Mouse (Mus musculus) kidney, postnatal 0 days (tissue): ENCODE data around the gene Smc6. TPM values are rescaled to one million over a fixed set of nuclear protein-coding genes. Genes with fewer than 3 reads are reported as not detected.
A peak's percentile ranks its signal among the peaks of the same experiment; 100 is the strongest.

Experiments
- ATAC-seq: fragments of 200-750 bp; cut with Nextera tagmentation; replicated peaks from 2 replicates; pipeline ENCODE4 v1.8.0; 2017; ENCODE audit warnings: low read depth, moderate number of reproducible peaks, moderate TSS enrichment, moderate library complexity; ENCODE audit not compliant: low FRiP score
- DNase-seq: peaks from one replicate; pipeline ENCODE4 v3.0.0-alpha.2; 2016; ENCODE audit warnings: low spot score
- H3K27ac ChIP-seq: fragments of 300-500 bp; sonication (generic); 2 replicates; pipeline ENCODE4 v1.5.1; 2014; ENCODE audit warnings: mild to moderate bottlenecking
- H3K27me3 ChIP-seq: fragments of 300-500 bp; sonication (generic); 2 replicates; pipeline ENCODE4 v1.6.1; 2014; ENCODE audit warnings: low read length, mixed read lengths; ENCODE audit not compliant: insufficient read depth
- H3K36me3 ChIP-seq: fragments of 300-500 bp; sonication (generic); 2 replicates; pipeline ENCODE4 v1.6.1; 2014; ENCODE audit warnings: low read length, mixed read lengths; ENCODE audit not compliant: insufficient read depth
- H3K4me1 ChIP-seq: fragments of 300-500 bp; sonication (generic); replicated peaks from 2 replicates; pipeline ENCODE4 v1.6.1; 2014; ENCODE audit warnings: antibody characterized with exemption, low read length, mixed read lengths; ENCODE audit not compliant: insufficient read depth
- H3K4me2 ChIP-seq: fragments of 300-500 bp; sonication (generic); 2 replicates; pipeline ENCODE4 v1.6.1; 2014; ENCODE audit warnings: mild to moderate bottlenecking, low read length, moderate library complexity, mixed read lengths
- H3K4me3 ChIP-seq: fragments of 300-500 bp; sonication (generic); replicated peaks from 2 replicates; pipeline ENCODE4 v1.5.1; 2014; ENCODE audit warnings: low read depth, low read length
- H3K9ac ChIP-seq: fragments of 300-500 bp; sonication (generic); 2 replicates; pipeline ENCODE4 v1.6.1; 2014; ENCODE audit warnings: low read depth, low read length
- H3K9me3 ChIP-seq: fragments of 300-500 bp; sonication (generic); replicated peaks from 2 replicates; pipeline ENCODE4 v1.6.1; 2016; ENCODE audit warnings: low read length, inconsistent platforms, mixed read lengths
- CTCF ChIP-seq: IDR thresholded peaks from 2 replicates; pipeline ENCODE4 v1.5.1; 2016; ENCODE audit warnings: antibody characterized with exemption, low read depth, mild to moderate bottlenecking, moderate library complexity
- WGBS: fragments of 180-500 bp; shearing (Covaris S2); extraction: QIAGEN DNeasy Blood & Tissue Kit; methylation state at CpG from one replicate; pipeline ENCODE4 v1.1.7; 2014; 5-methylcytosine and 5-hydroxymethylcytosine counted together
- polyA plus RNA-seq: library from polyadenylated mRNA; unstranded; fragments of >200 nt; fragmentation: Nextera tagmentation; extraction: Ambion mirVana; gene quantifications from 2 replicates; pipeline ENCODE4 v1.2.1, GENCODE M21; 2015

Smc6 gene
- polyA plus RNA-seq, 1 experiment from 2014 or later = 126 TPM

- Histone ChIP-seq H3K36me3 (peaks cover 33% of the 10 kb centered on the region; the same call in 1 of the 2 replicates), H3K9ac (no peak overlapping the region), H3K9me3 (no peaks in the 10 kb centered on the region), H3K4me3 (no peak overlapping the region), H3K27me3 (no peaks in the 10 kb centered on the region), H3K4me1 (no peaks in the 10 kb centered on the region), H3K4me2 (no peak overlapping the region), H3K27ac (no peak overlapping the region)
- WGBS = 85% methylated on average over 8 of the region's 8 CpGs
- TF ChIP-seq CTCF = no peak
- no peak for ATAC-seq
- no peak for DNase-seq
Observed at GRCm38 (mm10) chr12:11306753-11307645, 41.3 kb downstream of the Smc6 start.

- WGBS = 96% methylated on average over 2 of the region's 2 CpGs
- DNase-seq = no peak
- Histone ChIP-seq H3K9me3 (no peaks in the 10 kb centered on the region), H3K27me3 (no peaks in the 10 kb centered on the region), H3K4me3 (no peak overlapping the region), H3K27ac (no peak overlapping the region), H3K4me1 (no peaks in the 10 kb centered on the region), H3K36me3 (peaks cover 38% of the 10 kb centered on the region), H3K4me2 (no peak overlapping the region), H3K9ac (no peak overlapping the region)
- TF ChIP-seq CTCF = no peak
- ATAC-seq = no peak
Observed at GRCm38 (mm10) chr12:11311106-11311505, 45.4 kb downstream of the Smc6 start.

- peak; percentile 52 for TF ChIP-seq CTCF
- DNase-seq (peak; percentile 58), ATAC-seq (no peak)
- H3K36me3 ChIP-seq = peaks cover 29% of the 10 kb centered on the region
- no peaks in the 10 kb centered on the region for H3K27me3 ChIP-seq
- H3K4me3 ChIP-seq = no peak overlapping the region
- H3K9ac ChIP-seq = no peak overlapping the region
- no peaks in the 10 kb centered on the region for H3K4me1 ChIP-seq
- H3K27ac ChIP-seq = no peak overlapping the region
- no peaks in the 10 kb centered on the region for H3K9me3 ChIP-seq
- H3K4me2 ChIP-seq = no peak overlapping the region
- WGBS = 53% methylated on average over 1 of the region's 1 CpGs
Observed at GRCm38 (mm10) chr12:11313840-11314239, 48.2 kb downstream of the Smc6 start.

DNA sequence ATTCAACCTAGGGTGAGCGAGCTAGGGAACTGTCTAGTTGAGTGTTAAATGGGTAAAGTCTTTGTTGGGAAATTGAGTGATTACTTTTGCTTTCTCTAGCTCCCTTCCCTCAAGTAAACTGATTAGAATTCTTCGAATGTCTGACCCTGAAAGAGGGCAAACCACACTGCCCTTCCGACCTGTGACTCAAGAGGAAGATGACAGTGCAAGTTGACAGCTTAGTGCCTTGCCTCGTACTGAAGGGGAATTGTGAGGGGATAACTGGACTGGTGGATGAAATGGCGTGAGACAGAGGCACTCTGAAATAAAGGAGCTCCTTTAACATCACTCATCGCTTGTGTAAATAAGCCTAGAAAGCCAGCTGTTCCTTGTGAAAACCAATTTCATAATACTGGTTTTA lies 52.0 kb downstream of the Smc6 start:
- no peak for TF ChIP-seq CTCF
- Histone ChIP-seq H3K4me2 (no peak overlapping the region), H3K9ac (no peak overlapping the region), H3K4me1 (no peaks in the 10 kb centered on the region), H3K4me3 (no peak overlapping the region), H3K27ac (no peak overlapping the region), H3K9me3 (no peaks in the 10 kb centered on the region), H3K36me3 (peaks cover 26% of the 10 kb centered on the region), H3K27me3 (no peaks in the 10 kb centered on the region)
- DNase-seq (no peak), ATAC-seq (no peak)
- 66% methylated on average over 6 of the region's 6 CpGs for WGBS

GRCm38 (mm10) chr12:11324480-11324879 lies 58.8 kb downstream of the Smc6 start:
- no peak for TF ChIP-seq CTCF
- 43% methylated on average over 4 of the region's 4 CpGs for WGBS
- no peak overlapping the region for H3K27ac ChIP-seq

GRCm38 (mm10) chr12:11326483-11326882 lies 60.8 kb downstream of the Smc6 start:
- TF ChIP-seq CTCF = no peak
- no peak overlapping the region for H3K4me2 ChIP-seq
- H3K9me3 ChIP-seq = no peaks in the 10 kb centered on the region
- ATAC-seq (no peak), DNase-seq (no peak)
- 86% methylated on average over 3 of the region's 3 CpGs for WGBS
- no peak overlapping the region for H3K9ac ChIP-seq
- no peak overlapping the region for H3K27ac ChIP-seq
- H3K36me3 ChIP-seq = no peaks in the 10 kb centered on the region
- no peaks in the 10 kb centered on the region for H3K27me3 ChIP-seq
- H3K4me1 ChIP-seq = no peaks in the 10 kb centered on the region
- no peak overlapping the region for H3K4me3 ChIP-seq

More at GRCm38 (mm10) chr12:11324480-11324879, 58.8 kb downstream of the Smc6 start:
- H3K4me2 ChIP-seq = no peak overlapping the region
- no peaks in the 10 kb centered on the region for H3K27me3 ChIP-seq
- H3K36me3 ChIP-seq = no peaks in the 10 kb centered on the region
- no peaks in the 10 kb centered on the region for H3K4me1 ChIP-seq
- no peak overlapping the region for H3K4me3 ChIP-seq
- H3K9ac ChIP-seq = no peak overlapping the region
- H3K9me3 ChIP-seq = no peaks in the 10 kb centered on the region
- DNase-seq = no peak
- no peak for ATAC-seq

GRCm38 (mm10) chr12:11336845-11337244 lies 71.2 kb downstream of the Smc6 start:
- no peak overlapping the region for H3K27ac ChIP-seq
- no peaks in the 10 kb centered on the region for H3K4me1 ChIP-seq
- no peak overlapping the region for H3K4me3 ChIP-seq
- no peak overlapping the region for H3K4me2 ChIP-seq
- TF ChIP-seq CTCF = peak; percentile 87
- WGBS = 41% methylated on average over 4 of the region's 4 CpGs
- H3K9ac ChIP-seq = no peak overlapping the region
- ATAC-seq (no peak), DNase-seq (peak; percentile 73)
- no peaks in the 10 kb centered on the region for H3K36me3 ChIP-seq
- no peaks in the 10 kb centered on the region for H3K9me3 ChIP-seq
- no peaks in the 10 kb centered on the region for H3K27me3 ChIP-seq
